Mouse (Mus musculus) liver, postnatal 0 days (tissue): ENCODE measurements around the gene Psmd7.

ENCODE experiments used
- CTCF ChIP-seq: sonication (generic); IDR thresholded peaks from 2 replicates; pipeline ENCODE4 v1.5.1; 2016; ENCODE audit warnings: antibody characterized with exemption, low read depth
- EP300 ChIP-seq: IDR thresholded peaks from 2 replicates; pipeline ENCODE4 v1.6.1; 2016; ENCODE audit warnings: antibody characterized with exemption, low read depth, mild to moderate bottlenecking

GRCm38 (mm10) chr8:107546154-107546553 is 42.1 kb downstream of the Psmd7 start:
- TF ChIP-seq CTCF (no peak), EP300 (no peak)
